Comparison of ENCODE assay signal across 9 mouse cellular contexts in genomic region chr1:184782161-184782513, GRCm38 (mm10). TPM values are rescaled to one million over a fixed set of nuclear protein-coding genes. Genes with fewer than 3 reads are reported as not detected.
DNase-seq lines count a peak whose midpoint lies in the region; ATAC-seq and TF ChIP-seq lines count a peak whose summit lies in the region.
"Had no signal": no experiment of that assay in that cellular context is flagged by ENCODE, and none has a peak within 500 bp of the region (broad histone marks: within the 10 kb centered on the region; RNA-seq: fewer than 3 reads in every experiment).

No protein-coding gene starts in this region.

- H3K9ac ChIP-seq in stomach, embryonic 16.5 days (ENCODE audit: low read length), result no peak overlapping the region
- H3K9ac ChIP-seq: liver, embryonic 15.5 days had no signal

- H3K27ac ChIP-seq in stomach, embryonic 16.5 days (ENCODE audit: low read length), result peak overlapping the region; percentile 21

- peak; percentile 88 for ATAC-seq in stomach, embryonic 16.5 days (ENCODE audit: insufficient read depth, low FRiP score)
- no peak for ATAC-seq in granulocyte monocyte progenitor cell, adult 5-6 weeks (replicated peaks; ENCODE audit: poor library complexity, severe bottlenecking)

- no peaks in the 10 kb centered on the region; the same call in 1 of the 2 replicates for H3K4me1 ChIP-seq in lung, adult 2 months (ENCODE audit: control insufficient read depth, insufficient read depth, low read length)
- H3K4me1 ChIP-seq in stomach, embryonic 16.5 days (ENCODE audit: control insufficient read depth, insufficient read depth, low read length), result peaks cover 3% of the 10 kb centered on the region

- H3K9me3 ChIP-seq in stomach, embryonic 16.5 days (replicated peaks; ENCODE audit: control insufficient read depth, low read length), result 0 out of 2 replicates have a peak, but pooled peaks cover 4% of the 10 kb centered on the region
- H3K9me3 ChIP-seq: liver, embryonic 15.5 days had no signal

- H3K27me3 ChIP-seq in stomach, embryonic 16.5 days (ENCODE audit: control insufficient read depth, insufficient read depth, low read length), result peaks cover 8% of the 10 kb centered on the region
- H3K27me3 ChIP-seq: liver, embryonic 15.5 days had no signal

- TF ChIP-seq CTCF in lung, adult 2 months (IDR thresholded peaks at IDR 0.05; ENCODE audit: insufficient read depth, low read length), result no peak

- no peak overlapping the region for H3K4me2 ChIP-seq in stomach, embryonic 16.5 days (ENCODE audit: low read depth, low read length)
- H3K4me2 ChIP-seq: liver, embryonic 15.5 days had no signal

- H3K4me3 ChIP-seq in lung, adult 2 months (replicated peaks; ENCODE audit: extremely low read depth, low read depth, low read length), result no peak overlapping the region
- H3K4me3 ChIP-seq in stomach, embryonic 16.5 days (replicated peaks; ENCODE audit: low read length), result no peak overlapping the region
- H3K4me3 ChIP-seq: liver, embryonic 15.5 days had no signal

- H3K36me3 ChIP-seq in stomach, embryonic 16.5 days (ENCODE audit: control insufficient read depth, insufficient read depth, low read length), result no peaks in the 10 kb centered on the region
- H3K36me3 ChIP-seq: liver, embryonic 15.5 days had no signal

- 34% methylated on average over 14 of the region's 14 CpGs for WGBS in lung, adult 2 months
- 19% methylated on average over 14 of the region's 14 CpGs for WGBS in stomach, embryonic 16.5 days

- DNase-seq in lung, adult 18-20 months, result peak; percentile 53 to 68
- no peak for DNase-seq in lung, adult 2 months
- peak; percentile 23 for DNase-seq in embryo, embryonic 11.5 days (ENCODE audit: low read depth, low spot score)
- peak; percentile 12 to 29 for DNase-seq in kidney, postnatal 36 days
- DNase-seq in thymus, postnatal 10 days (ENCODE audit: low spot score in 2 of 2), result no peak

- no peak for TF ChIP-seq POLR2A in lung, adult 2 months (IDR thresholded peaks at IDR 0.05; ENCODE audit: borderline replicate concordance, extremely low read depth, low read depth, low read length)

RNA-seq across cellular contexts. Expression of gene Marc1, which starts 29.0 kb away (rescaled TPM):
- 1.2 and 1.6 TPM in 2 replicates for polyA plus RNA-seq in lung, adult 2 months (2012; rRNA removed)
- 2.1 and 2.7 TPM in 2 replicates for polyA plus RNA-seq in stomach, embryonic 16.5 days (2015; fragmentation: Nextera tagmentation; extraction: Ambion mirVana)
- not detected in 2 replicates for total RNA-seq in granulocyte monocyte progenitor cell, adult 5-6 weeks (2014; fragmentation: Nextera tagmentation)
- total RNA-seq in granulocyte monocyte progenitor cell, adult 5-6 weeks (2017), result 0.26 TPM in 1 of 2 replicates, not detected in the other
- total RNA-seq: neutrophil, adult 5-6 weeks had no signal

RNA-seq across cellular contexts. Expression of gene Hlx, which starts 49.7 kb away (rescaled TPM):
- polyA plus RNA-seq in lung, adult 2 months (2012; rRNA removed), result 72.0 and 77.7 TPM in 2 replicates
- polyA plus RNA-seq in stomach, embryonic 16.5 days (2015; fragmentation: Nextera tagmentation; extraction: Ambion mirVana), result 6.6 and 8.3 TPM in 2 replicates
- total RNA-seq in granulocyte monocyte progenitor cell, adult 5-6 weeks (2014; fragmentation: Nextera tagmentation), result 5.1 and 6.4 TPM in 2 replicates
- total RNA-seq in granulocyte monocyte progenitor cell, adult 5-6 weeks (2017), result 9.5 and 10.5 TPM in 2 replicates

Comparison
In these comparisons a context has a peak if more than half of its experiments do, and no peak if none do; other contexts are left out.
1. DNase-seq: peak in lung, adult 18-20 months (2 of 2), embryo, embryonic 11.5 days (single experiment) and kidney, postnatal 36 days (2 of 2); none in lung, adult 2 months (single experiment) and thymus, postnatal 10 days (0 of 2).